Mouse (Mus musculus) naive thymus-derived CD4-positive, alpha-beta T cell, adult 2 months (primary cell): ENCODE data around the gene Setdb2.

ENCODE experiments used
- DNase-seq: peaks from one replicate; pipeline ENCODE4 v3.0.0-alpha.2; 2011; ENCODE audit warnings: low read depth

The Setdb2 gene

GRCm38 (mm10) chr14:59370348-59371068, 70.2 kb downstream of the Setdb2 start:
- no peak for DNase-seq

- no peak for DNase-seq
Measured at GRCm38 (mm10) chr14:59366386-59367105, 74.1 kb downstream of the Setdb2 start.

GRCm38 (mm10) chr14:59365244-59365644, 75.4 kb downstream of the Setdb2 start, which contains the start of gene Phf11d:
TSS of gene Phf11d (minus strand) at chr14:59365470.
- DNase-seq = no peak
